In the genomic region with DNA sequence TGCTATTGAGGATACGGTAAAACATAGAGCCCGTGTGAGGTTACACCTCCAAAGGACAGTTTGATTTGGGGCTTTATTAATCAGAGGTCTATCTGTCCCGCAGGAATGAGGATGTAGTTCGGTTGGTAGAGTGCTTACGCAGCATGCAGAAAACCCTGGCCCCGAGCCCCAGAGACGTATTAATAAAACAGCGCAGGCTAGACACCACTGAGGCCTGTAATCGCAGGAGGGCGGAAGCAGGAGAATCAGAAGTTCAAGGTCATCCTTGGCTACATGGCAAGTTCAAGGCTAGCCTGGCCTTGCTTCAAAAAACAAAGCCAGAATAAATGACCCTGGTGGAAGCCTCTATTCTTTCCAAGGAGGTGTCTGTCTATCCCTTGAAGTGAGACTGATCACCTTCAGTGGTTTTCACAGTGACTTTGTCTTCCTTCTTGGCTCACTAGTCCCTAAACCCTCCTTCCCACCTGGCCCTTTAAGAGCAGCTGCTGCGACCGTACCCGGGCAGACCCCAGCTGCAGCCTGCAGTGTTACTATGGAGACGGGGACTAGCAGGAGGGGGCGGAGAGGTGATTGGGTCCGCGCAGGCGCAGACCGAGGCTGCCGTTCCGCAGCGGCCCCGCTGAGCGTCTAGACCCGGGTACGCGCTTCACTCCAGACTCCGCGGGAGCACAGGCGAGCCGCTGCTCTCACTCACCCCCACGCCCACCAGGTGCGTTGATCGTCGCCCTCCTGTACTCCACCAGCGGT, we compare ENCODE assay signal across 9 mouse cellular contexts. TPM values are rescaled to one million over a fixed set of nuclear protein-coding genes. Genes with fewer than 3 reads are reported as not detected.
DNase-seq lines count a peak whose midpoint lies in the region; ATAC-seq and TF ChIP-seq lines count a peak whose summit lies in the region.
"Had no signal": no experiment of that assay in that cellular context is flagged by ENCODE, and none has a peak within 500 bp of the region (broad histone marks: within the 10 kb centered on the region; RNA-seq: fewer than 3 reads in every experiment).

A gene (plus strand): TSS at position 622 of the 747 bp plus-strand sequence.

- TF ChIP-seq CTCF in C2C12 (IDR thresholded peaks at IDR 0.05; ENCODE audit: control insufficient read depth, insufficient read depth, insufficient read length), result no peak
- TF ChIP-seq CTCF in bone marrow macrophage, adult 2 months (IDR thresholded peaks at IDR 0.05; ENCODE audit: low read depth, low read length), result no peak

- H3K36me3 ChIP-seq in C2C12 (ENCODE audit: control insufficient read depth, insufficient read depth), result no peaks in the 10 kb centered on the region
- H3K36me3 ChIP-seq in forebrain, embryonic 10.5 days (replicated peaks), result no peaks in the 10 kb centered on the region
- H3K36me3 ChIP-seq in liver, embryonic 15.5 days (replicated peaks), result no peaks in the 10 kb centered on the region
- 0 out of 2 replicates have a peak, but pooled peaks cover 9% of the 10 kb centered on the region for H3K36me3 ChIP-seq in neural tube, embryonic 13.5 days
- H3K36me3 ChIP-seq: G1E had no signal

- 0 out of 2 replicates have a peak, but pooled peaks cover 3% of the 10 kb centered on the region for H3K9me3 ChIP-seq in forebrain, embryonic 10.5 days
- no peaks in the 10 kb centered on the region for H3K9me3 ChIP-seq in liver, embryonic 15.5 days (replicated peaks)
- H3K9me3 ChIP-seq in neural tube, embryonic 13.5 days, result no peaks in the 10 kb centered on the region

- ATAC-seq in liver, embryonic 15.5 days (ENCODE audit: insufficient read depth), result peak; percentile 52; the same call in 1 of the 2 replicates
- peak; percentile 87 for ATAC-seq in neural tube, embryonic 13.5 days (ENCODE audit: low read depth)

- no peaks in the 10 kb centered on the region for H3K4me1 ChIP-seq in bone marrow macrophage, adult 2 months (ENCODE audit: control insufficient read depth, insufficient read depth, low read length)
- peaks cover 55% of the 10 kb centered on the region for H3K4me1 ChIP-seq in forebrain, embryonic 10.5 days
- H3K4me1 ChIP-seq in liver, embryonic 15.5 days (replicated peaks), result peaks cover 14% of the 10 kb centered on the region
- peaks cover 78% of the 10 kb centered on the region for H3K4me1 ChIP-seq in neural tube, embryonic 13.5 days (replicated peaks)

- H3K9ac ChIP-seq in liver, embryonic 15.5 days, result no peak within 1 kb of the TSS
- peak within 1 kb of the TSS; percentile 98 for H3K9ac ChIP-seq in neural tube, embryonic 13.5 days

- no peak within 1 kb of the TSS for H3K27ac ChIP-seq in bone marrow macrophage, adult 2 months (ENCODE audit: insufficient read depth, low read depth, low read length)
- peak within 1 kb of the TSS; percentile 85 for H3K27ac ChIP-seq in forebrain, embryonic 10.5 days
- no peak within 1 kb of the TSS for H3K27ac ChIP-seq in liver, embryonic 15.5 days (replicated peaks)
- peak within 1 kb of the TSS; percentile 96 for H3K27ac ChIP-seq in neural tube, embryonic 13.5 days (replicated peaks)

- TF ChIP-seq POLR2A in bone marrow macrophage, adult 2 months (IDR thresholded peaks at IDR 0.05; ENCODE audit: borderline replicate concordance, low read depth, low read length), result no peak

- H3K79me2 ChIP-seq in C2C12 (ENCODE audit: control insufficient read depth, insufficient read depth), result no peaks in the 10 kb centered on the region

- 15% methylated on average over 36 of the region's 36 CpGs for whole genome bisulfite sequencing in forebrain, embryonic 10.5 days
- 16% methylated on average over 36 of the region's 36 CpGs for WGBS in liver, embryonic 15.5 days (ENCODE audit: insufficient replicate concordance)
- whole genome bisulfite sequencing in neural tube, embryonic 13.5 days, result 8% methylated on average over 36 of the region's 36 CpGs

- peak; percentile 91 for DNase-seq in forebrain, embryonic 10.5 days (ENCODE audit: extremely low spot score, low spot score)
- peak; percentile 84 to 86 for DNase-seq in heart, postnatal 10 days
- peak; percentile 81 to 85 for DNase-seq in kidney, postnatal 36 days
- DNase-seq in testis, postnatal 14 days (ENCODE audit: low spot score), result peak; percentile 86

- H3K79me3 ChIP-seq in C2C12 (ENCODE audit: low read depth), result no peaks in the 10 kb centered on the region

- intact Hi-C loops in heart, postnatal 10 days (cut with DNase I), result no loop called here

- no peaks in the 10 kb centered on the region for H3K27me3 ChIP-seq in C2C12 (ENCODE audit: control insufficient read depth, insufficient read depth, insufficient read length)
- H3K27me3 ChIP-seq in forebrain, embryonic 10.5 days (ENCODE audit: poor library complexity, severe bottlenecking), result peaks cover 56% of the 10 kb centered on the region
- peaks cover 93% of the 10 kb centered on the region for H3K27me3 ChIP-seq in liver, embryonic 15.5 days
- H3K27me3 ChIP-seq in neural tube, embryonic 13.5 days, result peaks cover 23% of the 10 kb centered on the region

- H3ac ChIP-seq in C2C12 (ENCODE audit: control insufficient read depth, insufficient read length, low read depth), result peak within 1 kb of the TSS; percentile 64

- no peak within 1 kb of the TSS for H3K4me3 ChIP-seq in C2C12 (ENCODE audit: insufficient read depth, poor library complexity, severe bottlenecking)
- peak within 1 kb of the TSS; percentile 43 for H3K4me3 ChIP-seq in bone marrow macrophage, adult 2 months (ENCODE audit: insufficient read depth, low read length)
- H3K4me3 ChIP-seq in forebrain, embryonic 10.5 days, result peak within 1 kb of the TSS; percentile 69
- peak within 1 kb of the TSS; percentile 45 for H3K4me3 ChIP-seq in liver, embryonic 15.5 days (replicated peaks)
- peak within 1 kb of the TSS; percentile 88 for H3K4me3 ChIP-seq in neural tube, embryonic 13.5 days

- H3K4me2 ChIP-seq in liver, embryonic 15.5 days, result peak within 1 kb of the TSS; percentile 63
- peak within 1 kb of the TSS; percentile 82 for H3K4me2 ChIP-seq in neural tube, embryonic 13.5 days

TF ChIP-seq in C2C12, 6 proteins besides CTCF, POLR2A, EP300 and RAD21:
- TF ChIP-seq MYOG (IDR thresholded peaks at IDR 0.05; ENCODE audit: control insufficient read depth, extremely low read depth, insufficient read length) (no peak), USF1 (IDR thresholded peaks at IDR 0.05; ENCODE audit: low read depth) (no peak), MYOD1 (IDR thresholded peaks at IDR 0.05; ENCODE audit: control insufficient read depth, insufficient read length, low read depth) (peak; percentile 28), MAX (IDR thresholded peaks at IDR 0.05) (no peak)

RNA-seq across cellular contexts. Expression of the gene that starts here (rescaled TPM):
- polyA plus RNA-seq in C2C12 (2012; fragmentation: generic; extraction: Trizol), result 12.6 TPM
- not detected in 2 replicates for polyA plus RNA-seq in bone marrow macrophage, adult 2 months (2012; ENCODE audit: insufficient read depth, insufficient read length, missing spikeins)
- polyA plus RNA-seq in forebrain, embryonic 10.5 days (2016; fragmentation: Nextera tagmentation; extraction: Ambion mirVana), result 4.3 and 6.8 TPM in 2 replicates
- total RNA-seq in heart, postnatal 10 days (2021), result 1 to 10 TPM; 5.0 to 5.2 TPM
- polyA plus RNA-seq in liver, embryonic 15.5 days (2015; fragmentation: Nextera tagmentation; extraction: Ambion mirVana), result 0.44 and 0.60 TPM in 2 replicates
- 76.2 and 82.4 TPM in 2 replicates for polyA plus RNA-seq in neural tube, embryonic 13.5 days (2015; fragmentation: Nextera tagmentation; extraction: Ambion mirVana)
- polyA plus RNA-seq: G1E had no signal

Comparison
In these comparisons a context has a peak if more than half of its experiments do, and no peak if none do; other contexts are left out.
1. Peak in ATAC-seq, H3K4me3 ChIP-seq and H3K4me2 ChIP-seq in liver, embryonic 15.5 days; RNA of the gene not detected or under 1 TPM.
2. H3K27ac ChIP-seq: peak in forebrain, embryonic 10.5 days (single experiment) and neural tube, embryonic 13.5 days (single experiment); none in bone marrow macrophage, adult 2 months (single experiment) and liver, embryonic 15.5 days (single experiment).
3. Peak in every context shown above with its lines, with median percentiles within 50 percentile points of each other: DNase-seq.